Mouse (Mus musculus) brown adipose tissue, adult 24 weeks (tissue): Measurements from ENCODE around the gene Slc25a23. TPM values are rescaled to one million over a fixed set of nuclear protein-coding genes. Genes with fewer than 3 reads are reported as not detected.

ENCODE experiments used
- H3K27ac ChIP-seq: fragments of 200-500 bp; replicated peaks from 2 replicates; pipeline ENCODE4 v1.5.1; 2012; ENCODE audit warnings: low read depth, mild to moderate bottlenecking, low read length
- H3K4me1 ChIP-seq: fragments of 200-500 bp; 2 replicates; pipeline ENCODE4 v1.6.1; 2012; ENCODE audit warnings: low read length, mixed read lengths; ENCODE audit not compliant: control insufficient read depth, insufficient read depth, insufficient read length
- H3K4me3 ChIP-seq: fragments of 200-500 bp; 2 replicates; pipeline ENCODE4 v1.5.1; 2012; ENCODE audit warnings: low read depth, mild to moderate bottlenecking, low read length, moderate library complexity; ENCODE audit not compliant: insufficient read depth
- polyA plus RNA-seq: library from polyadenylated mRNA; stranded (reverse); fragments of >200 nt; gene quantifications from 2 replicates; pipeline ENCODE4 v1.2.4, GENCODE M21; 2012; ENCODE audit not compliant: missing spikeins, insufficient read depth, insufficient read length

Slc25a23 gene
- polyA plus RNA-seq = 107 and 161 TPM in 2 replicates

DNA sequence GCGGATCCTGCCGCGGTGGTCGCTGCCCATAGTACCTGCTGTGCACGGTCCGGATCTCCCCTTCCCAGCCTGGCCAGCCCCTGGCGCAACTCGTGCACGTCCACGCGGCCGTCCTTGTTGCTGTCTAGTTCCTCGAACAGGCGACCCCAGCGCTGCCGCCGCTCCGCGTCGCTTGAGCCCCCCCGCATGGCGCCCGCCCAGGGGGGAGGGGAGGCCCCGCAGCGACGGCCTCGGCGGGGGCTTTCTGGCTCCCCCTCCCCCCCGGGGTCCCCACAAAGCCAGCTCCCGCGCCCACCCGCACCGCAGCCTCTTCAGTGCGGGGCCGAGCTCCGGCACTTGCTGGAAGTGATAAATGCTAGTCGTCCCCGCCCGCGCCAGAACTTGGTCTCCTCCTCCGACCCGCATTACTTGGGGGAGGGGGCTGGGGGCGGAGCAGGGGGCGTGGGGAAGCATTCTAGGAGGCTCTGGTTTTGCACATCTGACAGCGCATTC, at the start of gene Slc25a23:
TSS of gene Slc25a23 (minus strand) at position 378 of the 492 bp plus-strand sequence.
- no peaks in the 10 kb centered on the region for H3K4me1 ChIP-seq
- peak within 1 kb of the TSS; percentile 90 for H3K4me3 ChIP-seq
- H3K27ac ChIP-seq = peak within 1 kb of the TSS; percentile 27

DNA sequence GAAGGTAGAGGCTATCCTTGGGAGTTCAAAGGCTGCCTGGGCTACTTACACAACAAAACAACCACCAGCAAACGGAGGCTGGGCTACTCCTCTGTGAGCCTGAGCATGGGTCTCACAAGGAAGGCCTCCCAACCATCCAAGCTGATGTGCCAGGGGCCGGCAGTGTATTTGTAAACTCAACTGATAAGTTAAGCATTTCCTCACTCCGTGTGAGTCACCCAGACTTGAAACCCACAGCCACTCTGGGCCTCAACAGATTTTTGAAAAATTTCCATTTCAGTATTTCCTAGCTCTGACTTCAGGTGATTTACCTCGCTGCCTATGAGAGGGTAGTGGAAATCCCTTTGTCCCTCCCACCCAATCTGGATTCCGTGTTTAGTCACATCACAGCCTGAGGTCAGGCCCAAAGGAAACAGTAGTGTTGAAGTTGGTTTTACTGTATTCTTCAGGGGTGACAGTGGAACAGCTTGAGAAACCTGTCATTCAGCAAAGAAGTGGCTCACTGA, 49.1 kb upstream of the Slc25a23 start:
- H3K4me1 ChIP-seq = peaks cover 2% of the 10 kb centered on the region; the same call in 1 of the 2 replicates
- H3K4me3 ChIP-seq = no peak overlapping the region
- no peak overlapping the region for H3K27ac ChIP-seq

DNA sequence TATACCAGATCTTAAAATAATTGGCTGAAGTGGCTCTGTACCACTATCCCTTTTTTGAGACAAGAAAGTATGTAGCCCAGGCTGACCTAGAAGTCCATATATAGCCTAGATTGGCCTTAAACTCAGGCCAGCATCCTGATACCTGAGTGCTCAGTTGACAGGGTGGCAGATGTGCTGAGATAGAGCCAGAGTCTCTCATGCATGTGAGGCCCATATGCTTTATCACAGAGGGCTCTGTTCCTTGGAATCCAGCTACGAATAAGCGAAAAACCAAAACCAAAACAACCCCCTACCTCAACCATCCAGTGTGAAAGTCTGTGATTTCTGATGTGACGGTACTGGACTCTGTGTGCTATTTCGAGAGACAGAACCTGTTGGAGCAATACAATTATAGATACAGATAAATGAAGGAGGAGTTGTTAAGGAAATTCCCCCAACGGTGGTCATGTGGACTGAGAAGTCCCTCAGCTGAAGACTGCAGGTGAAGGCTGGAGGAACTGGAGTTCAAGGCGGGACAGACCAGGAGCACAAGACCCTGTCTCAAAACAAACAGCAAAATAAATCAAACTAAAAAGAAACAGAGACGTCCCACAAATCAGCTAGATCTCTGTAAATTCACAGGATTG, 48.5 kb upstream of the Slc25a23 start:
- Histone ChIP-seq H3K4me1 (peaks cover 2% of the 10 kb centered on the region; the same call in 1 of the 2 replicates), H3K27ac (no peak overlapping the region), H3K4me3 (no peak overlapping the region)

DNA sequence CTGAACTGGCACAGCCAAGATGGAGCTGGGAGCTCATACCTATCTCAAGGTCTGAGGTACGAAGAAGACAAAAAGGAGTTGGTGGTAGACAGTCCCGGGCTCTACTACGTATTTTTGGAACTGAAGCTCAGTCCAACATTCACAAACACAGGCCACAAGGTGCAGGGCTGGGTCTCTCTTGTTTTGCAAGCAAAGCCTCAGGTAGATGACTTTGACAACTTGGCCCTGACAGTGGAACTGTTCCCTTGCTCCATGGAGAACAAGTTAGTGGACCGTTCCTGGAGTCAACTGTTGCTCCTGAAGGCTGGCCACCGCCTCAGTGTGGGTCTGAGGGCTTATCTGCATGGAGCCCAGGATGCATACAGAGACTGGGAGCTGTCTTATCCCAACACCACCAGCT, 47.4 kb upstream of the Slc25a23 start:
- H3K4me1 ChIP-seq = peaks cover 2% of the 10 kb centered on the region; the same call in 1 of the 2 replicates
- no peak overlapping the region for H3K4me3 ChIP-seq
- H3K27ac ChIP-seq = no peak overlapping the region

DNA sequence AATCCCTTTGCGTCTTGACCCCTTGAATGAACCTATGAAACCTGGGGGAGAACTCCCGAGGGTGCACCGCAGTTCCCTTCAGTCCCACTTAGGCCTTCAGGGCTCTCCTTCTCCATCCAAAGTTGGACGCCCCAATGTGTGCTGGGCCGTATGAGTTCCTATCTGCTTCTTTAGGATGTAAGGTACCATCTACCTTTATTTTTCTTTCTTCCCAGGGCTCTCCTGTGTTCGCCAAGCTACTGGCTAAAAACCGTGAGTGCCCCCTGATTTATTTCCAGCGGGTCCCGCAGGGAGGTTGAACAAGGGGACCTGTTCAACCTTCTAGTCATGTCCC, 46.3 kb upstream of the Slc25a23 start:
- peaks cover 2% of the 10 kb centered on the region; the same call in 1 of the 2 replicates for H3K4me1 ChIP-seq
- H3K27ac ChIP-seq = no peak overlapping the region
- H3K4me3 ChIP-seq = no peak overlapping the region

DNA sequence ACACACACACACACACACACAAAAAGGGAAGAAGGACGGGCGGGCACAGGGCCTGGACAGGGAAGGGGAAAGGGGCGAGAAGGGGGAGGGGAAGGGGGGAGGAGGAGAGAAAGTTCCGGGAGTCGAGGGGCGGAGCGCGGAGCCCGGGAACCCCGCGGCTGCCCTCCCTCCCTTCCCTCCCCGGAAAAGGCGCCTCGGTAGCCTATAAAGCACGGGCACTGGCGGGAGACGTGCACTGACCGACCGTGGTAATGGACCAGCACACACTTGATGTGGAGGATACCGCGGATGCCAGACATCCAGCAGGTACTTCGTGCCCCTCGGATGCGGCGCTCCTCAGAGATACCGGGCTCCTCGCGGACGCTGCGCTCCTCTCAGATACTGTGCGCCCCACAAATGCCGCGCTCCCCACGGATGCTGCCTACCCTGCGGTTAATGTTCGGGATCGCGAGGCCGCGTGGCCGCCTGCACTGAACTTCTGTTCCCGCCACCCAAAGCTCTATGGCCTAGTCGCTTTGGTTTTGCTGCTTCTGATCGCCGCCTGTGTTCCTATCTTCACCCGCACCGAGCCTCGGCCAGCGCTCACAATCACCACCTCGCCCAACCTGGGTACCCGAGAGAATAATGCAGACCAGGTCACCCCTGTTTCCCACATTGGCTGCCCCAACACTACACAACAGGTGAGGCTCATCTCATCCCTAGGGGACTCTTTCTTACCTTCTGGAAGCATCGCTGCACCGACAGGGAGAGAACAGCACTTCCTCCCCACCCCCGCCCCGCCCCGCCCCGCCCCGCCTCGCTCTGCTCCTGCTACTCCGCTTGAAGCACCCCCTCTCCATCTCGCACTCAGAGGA, 45.7 kb upstream of the Slc25a23 start, which contains the start of gene Tnfsf9:
TSS of gene Tnfsf9 (plus strand) at position 145 of the 854 bp plus-strand sequence.
- Histone ChIP-seq H3K27ac (no peak within 1 kb of the TSS), H3K4me1 (peaks cover 2% of the 10 kb centered on the region; the same call in 1 of the 2 replicates), H3K4me3 (peak within 1 kb of the TSS; percentile 63)

DNA sequence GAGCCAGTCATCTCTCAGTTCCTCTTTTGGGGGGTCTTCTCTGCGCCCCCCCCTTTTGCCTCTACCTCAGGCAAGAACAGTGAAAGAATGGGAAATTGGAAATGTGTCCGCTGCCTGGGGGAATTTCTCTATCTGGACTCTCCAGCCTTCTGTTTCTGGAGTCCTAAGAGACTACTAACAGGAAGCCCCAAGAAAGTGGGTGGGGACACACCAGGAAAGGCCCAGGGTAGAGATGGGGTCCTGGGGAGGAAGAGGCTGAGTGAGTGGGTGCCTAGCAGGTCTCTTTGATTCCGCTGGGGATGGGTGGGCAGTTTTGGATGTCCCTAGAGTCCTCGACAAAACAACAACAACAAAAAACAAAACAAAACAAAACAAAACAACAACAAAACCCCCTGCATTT, 44.8 kb upstream of the Slc25a23 start:
- Histone ChIP-seq H3K4me3 (peak overlapping the region; percentile 63), H3K27ac (no peak overlapping the region), H3K4me1 (peaks cover 2% of the 10 kb centered on the region; the same call in 1 of the 2 replicates)

DNA sequence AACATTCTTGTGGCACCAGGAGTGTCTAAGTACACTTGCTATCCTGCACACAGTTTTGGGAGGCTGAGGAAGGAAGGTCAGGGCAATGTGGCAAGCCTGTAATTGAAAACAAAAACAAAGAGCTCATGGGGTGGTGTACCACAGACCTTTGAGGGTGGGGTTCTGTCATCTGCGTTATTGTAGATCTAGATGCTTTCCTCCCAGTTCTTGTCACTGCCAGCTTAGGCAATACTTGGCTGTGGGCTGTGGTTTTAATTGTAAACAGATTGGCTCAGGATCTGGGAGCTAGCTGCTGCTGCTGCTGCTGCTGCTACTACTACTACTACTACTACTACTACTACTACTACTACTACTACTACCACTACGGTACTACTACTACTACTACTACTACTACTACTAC, 42.6 kb upstream of the Slc25a23 start:
- Histone ChIP-seq H3K4me1 (peaks cover 2% of the 10 kb centered on the region; the same call in 1 of the 2 replicates), H3K4me3 (no peak overlapping the region), H3K27ac (no peak overlapping the region)

DNA sequence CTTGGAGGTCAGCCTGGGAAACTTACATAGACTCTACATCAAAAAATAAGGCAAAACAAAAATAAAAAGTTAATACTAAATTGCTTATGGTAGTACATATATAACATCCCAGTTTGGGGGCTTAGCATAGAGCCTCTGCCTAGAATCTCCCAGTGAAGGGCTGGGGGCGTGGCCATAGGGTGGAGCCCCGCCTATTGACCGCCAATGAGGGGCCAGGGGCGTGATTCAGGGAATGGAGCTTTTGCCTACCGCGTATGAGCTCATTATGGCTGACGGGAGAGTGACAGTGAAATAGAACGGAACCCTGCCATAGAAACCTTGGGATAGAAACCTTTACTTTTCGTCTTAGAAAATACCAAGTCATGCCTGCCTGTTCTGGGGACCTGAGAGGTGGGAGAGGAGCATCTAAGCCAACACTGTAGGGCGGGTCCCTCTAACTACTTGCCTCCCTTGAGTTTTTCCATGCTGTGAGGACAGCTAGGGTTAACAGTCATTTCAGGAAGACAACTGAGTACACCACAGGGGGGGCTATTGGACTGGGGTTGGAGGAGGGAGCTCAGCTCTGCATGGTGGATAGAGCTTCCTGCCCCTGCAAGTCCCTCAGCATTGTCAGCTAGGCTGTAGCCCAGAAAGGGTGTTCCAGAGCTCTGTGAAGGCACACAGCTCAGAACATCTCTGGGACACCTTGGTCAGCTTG, 40.1 kb upstream of the Slc25a23 start:
- H3K4me1 ChIP-seq = peaks cover 2% of the 10 kb centered on the region; the same call in 1 of the 2 replicates
- no peak overlapping the region for H3K27ac ChIP-seq
- no peak overlapping the region for H3K4me3 ChIP-seq

DNA sequence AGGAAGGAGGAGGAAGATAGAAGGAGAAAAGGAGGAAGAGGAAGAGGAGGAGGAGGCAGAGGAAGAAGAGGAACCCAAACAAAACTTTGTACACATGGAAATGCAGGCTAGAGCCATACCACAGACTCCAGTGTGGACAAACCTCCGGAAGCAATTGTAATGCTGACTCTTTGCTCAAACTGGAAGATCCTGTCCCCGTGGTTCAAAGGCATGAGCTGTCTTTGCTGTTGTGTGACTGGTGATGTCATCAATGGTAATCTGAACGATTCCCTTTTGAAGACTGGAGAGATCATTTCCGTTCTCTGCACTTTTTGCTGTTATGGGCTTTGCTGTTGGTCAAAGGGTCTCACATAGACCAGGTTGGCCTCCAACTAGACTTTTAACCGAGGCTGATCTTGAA, 38.7 kb upstream of the Slc25a23 start:
- no peak overlapping the region for H3K4me3 ChIP-seq
- H3K4me1 ChIP-seq = no peaks in the 10 kb centered on the region
- H3K27ac ChIP-seq = no peak overlapping the region

DNA sequence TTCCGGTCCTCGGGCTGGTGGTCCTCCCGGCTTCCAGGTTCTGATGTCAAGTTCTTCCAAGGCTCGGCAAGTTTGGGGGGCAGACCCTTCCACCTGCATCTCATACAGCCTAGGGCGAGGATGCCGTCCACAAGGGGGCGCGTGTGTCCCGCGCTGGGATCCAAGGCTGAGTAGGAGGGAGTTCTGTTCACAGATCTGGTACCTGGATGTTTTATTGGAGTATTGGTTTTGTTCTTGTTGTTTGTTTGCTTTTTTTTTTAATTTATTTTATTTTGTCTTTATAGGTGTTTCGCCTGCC, 36.9 kb upstream of the Slc25a23 start:
- Histone ChIP-seq H3K27ac (no peak overlapping the region), H3K4me1 (no peaks in the 10 kb centered on the region), H3K4me3 (peak overlapping the region; percentile 46)

DNA sequence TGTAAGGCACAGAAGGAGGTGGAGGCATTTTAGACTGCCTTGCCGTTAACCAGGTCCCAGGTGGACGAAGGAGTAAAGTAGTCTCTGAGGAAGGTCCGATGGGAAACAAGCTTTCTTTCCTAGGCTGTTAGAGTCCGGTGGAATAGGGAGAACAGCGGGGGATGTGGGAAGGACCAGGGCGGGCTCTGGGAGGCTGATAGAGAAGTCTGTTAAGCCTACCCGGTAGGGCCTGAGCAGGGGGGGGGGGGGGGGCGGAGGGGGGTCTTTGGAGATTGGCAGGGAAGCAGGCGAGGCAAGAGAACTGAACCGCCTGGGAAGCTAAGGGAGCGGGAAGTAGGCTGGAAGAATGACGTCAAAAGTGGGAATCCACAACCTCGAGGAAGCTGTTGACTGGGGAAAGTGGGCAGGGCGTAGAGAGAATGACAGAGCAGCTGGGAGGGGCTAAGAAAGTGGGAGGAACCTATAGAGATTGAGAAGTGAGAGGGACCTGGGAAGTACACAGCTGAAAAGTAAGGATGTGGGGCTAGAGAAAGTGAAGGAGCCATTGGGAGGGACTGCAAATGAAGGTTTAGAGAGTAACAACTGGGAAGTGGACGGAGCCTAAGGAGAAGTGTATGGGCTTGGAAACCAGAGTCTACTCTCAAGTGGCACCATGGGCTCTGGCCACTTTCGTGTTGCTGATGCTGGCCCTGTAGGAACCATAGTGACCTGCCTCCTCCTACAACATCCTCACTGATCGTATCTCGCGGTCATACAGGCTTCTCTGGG, 36.4 kb upstream of the Slc25a23 start:
- Histone ChIP-seq H3K4me1 (no peaks in the 10 kb centered on the region), H3K4me3 (peak overlapping the region; percentile 46), H3K27ac (no peak overlapping the region)

DNA sequence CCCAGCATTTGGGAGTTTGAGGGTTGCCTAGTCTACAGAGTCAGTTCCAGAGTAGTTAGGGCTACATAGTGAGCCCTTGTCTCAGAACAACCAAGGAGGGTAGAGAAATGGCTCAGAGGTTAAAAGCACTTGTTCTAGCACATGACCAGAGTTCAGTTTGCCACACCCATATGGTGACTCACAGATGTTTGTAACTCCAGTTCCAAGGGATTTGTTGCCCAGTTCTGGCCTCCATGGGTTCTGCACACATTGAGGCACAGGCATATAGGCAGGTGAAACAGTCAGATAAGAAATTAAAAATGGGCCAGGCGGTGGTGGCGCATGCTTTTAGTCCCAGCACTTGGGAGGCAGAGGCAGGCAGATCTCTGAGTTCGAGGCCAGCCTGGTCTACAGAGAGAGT, 34.6 kb upstream of the Slc25a23 start:
- no peak overlapping the region for H3K4me3 ChIP-seq
- H3K4me1 ChIP-seq = no peaks in the 10 kb centered on the region
- no peak overlapping the region for H3K27ac ChIP-seq

DNA sequence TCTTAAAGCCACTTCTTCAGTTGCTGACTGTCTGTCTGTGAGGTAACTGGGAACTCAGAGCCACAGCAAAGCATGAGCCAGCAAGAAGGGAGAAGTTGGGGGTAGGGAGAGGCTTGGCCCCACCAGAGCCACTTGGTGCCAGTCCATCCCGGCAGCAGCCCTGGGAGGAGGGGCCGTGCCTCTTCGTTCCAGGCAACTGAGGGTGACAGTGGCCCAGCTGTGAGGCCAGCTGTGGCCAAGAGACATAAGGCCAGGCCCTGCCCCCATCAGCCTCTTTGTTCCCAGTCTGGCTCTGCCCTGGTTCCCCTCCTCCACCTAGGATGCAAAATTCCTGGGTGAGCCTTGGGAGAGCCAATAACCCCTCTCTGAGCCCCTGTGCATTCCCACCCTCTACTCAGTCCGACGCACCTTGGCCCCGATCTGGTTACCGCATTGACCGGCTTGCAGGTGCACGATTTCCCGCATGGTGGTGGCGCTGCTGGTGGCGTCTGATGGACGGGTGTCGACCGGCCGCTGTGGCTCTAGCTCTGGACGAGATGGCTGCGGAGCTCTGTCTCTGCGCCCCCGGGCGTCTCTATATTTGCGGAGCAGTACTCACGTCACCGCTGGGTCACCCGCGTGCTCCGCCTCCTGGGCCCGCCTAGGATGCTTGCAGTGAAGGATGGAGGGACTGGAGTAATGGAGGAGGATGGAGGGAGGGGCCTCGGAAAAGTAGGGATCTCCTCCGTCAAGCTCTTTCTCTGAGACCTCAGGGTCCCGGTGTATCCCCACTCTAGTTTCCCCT, 27.6 kb upstream of the Slc25a23 start, which contains the start of gene Tubb4a:
TSS of gene Tubb4a (minus strand) at position 734 of the 784 bp plus-strand sequence.
- Histone ChIP-seq H3K27ac (no peak within 1 kb of the TSS), H3K4me1 (no peaks in the 10 kb centered on the region), H3K4me3 (peak within 1 kb of the TSS; percentile 32)
